Mouse (Mus musculus) ES-Bruce4 (cell line): ENCODE measurements around the gene Atp2b4.

Experiments
- CTCF ChIP-seq: IDR thresholded peaks from one replicate; pipeline ENCODE4 v1.8.1; 2011; ENCODE audit warnings: low read depth, low read length
- EP300 ChIP-seq: IDR thresholded peaks from 2 replicates; pipeline ENCODE4 v1.6.1; 2011; ENCODE audit warnings: low read depth, low read length; ENCODE audit not compliant: insufficient read depth
- POLR2A ChIP-seq: IDR thresholded peaks from one replicate; pipeline ENCODE4 v1.8.1; 2011; ENCODE audit warnings: low read length; ENCODE audit not compliant: insufficient read depth

DNA sequence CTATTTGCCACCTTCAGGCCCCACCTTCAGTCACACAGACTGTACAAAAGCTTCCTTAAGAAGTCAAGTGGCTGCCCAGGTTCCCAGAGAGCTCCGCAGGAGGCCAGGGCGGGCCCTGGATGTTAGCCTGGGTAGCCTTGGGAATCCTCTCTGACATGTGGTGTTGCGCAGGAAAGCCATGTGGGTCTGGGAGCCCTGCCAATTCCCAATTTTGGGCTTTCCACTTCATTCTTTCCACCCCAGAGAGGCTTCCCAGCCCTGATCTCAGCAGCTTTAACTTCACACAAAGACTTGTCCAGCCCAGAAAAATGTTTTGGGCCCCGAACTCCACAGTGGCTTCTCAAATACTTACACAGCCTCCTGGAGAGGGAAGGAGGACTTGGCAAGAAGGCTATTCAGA is 56.2 kb downstream of the Atp2b4 start:
- no peak for TF ChIP-seq CTCF
- no peak for TF ChIP-seq POLR2A
- no peak for TF ChIP-seq EP300
